ENCODE assay signal across 13 mouse cellular contexts in genomic region chr3:84652643-84653556, GRCm38 (mm10). TPM values are rescaled to one million over a fixed set of nuclear protein-coding genes. Genes with fewer than 3 reads are reported as not detected.
DNase-seq lines count a peak whose midpoint lies in the region; ATAC-seq and TF ChIP-seq lines count a peak whose summit lies in the region.
"Had no signal": no experiment of that assay in that cellular context is flagged by ENCODE, and none has a peak within 500 bp of the region (broad histone marks: within the 10 kb centered on the region; RNA-seq: fewer than 3 reads in every experiment).

No protein-coding gene starts in this region.

- H3K4me1 ChIP-seq in intestine, embryonic 16.5 days (ENCODE audit: control insufficient read depth, insufficient read depth, low read length), result peaks cover 13% of the 10 kb centered on the region

- no peak for ATAC-seq in intestine, embryonic 16.5 days

- H3K9ac ChIP-seq in intestine, embryonic 16.5 days (ENCODE audit: low read depth, low read length), result no peak overlapping the region
- H3K9ac ChIP-seq: embryonic facial prominence, embryonic 15.5 days had no signal

- no peaks in the 10 kb centered on the region for H3K36me3 ChIP-seq in intestine, embryonic 16.5 days (ENCODE audit: control insufficient read depth, insufficient read depth, low read length)
- H3K36me3 ChIP-seq: embryonic facial prominence, embryonic 15.5 days; hindbrain, embryonic 10.5 days; midbrain, embryonic 10.5 days had no signal

- WGBS in intestine, embryonic 16.5 days, result 74% methylated on average over 12 of the region's 12 CpGs

- peak overlapping the region; percentile 90 for H3K27ac ChIP-seq in gastrocnemius, adult 2 months
- H3K27ac ChIP-seq in intestine, embryonic 16.5 days (ENCODE audit: low read length), result peak overlapping the region; percentile 0; the same call in 1 of the 2 replicates
- H3K27ac ChIP-seq: embryonic facial prominence, embryonic 15.5 days; midbrain, embryonic 10.5 days had no signal

- no peak for TF ChIP-seq CTCF in gastrocnemius, adult 2 months (IDR thresholded peaks at IDR 0.05)

- DNase-seq in gastrocnemius, adult 2 months, result peak; percentile 55
- DNase-seq in gastrocnemius, postnatal 25 days, result no peak
- peak; percentile 28 for DNase-seq in right cerebral cortex, adult 18-20 months
- no peak for DNase-seq in right cerebral cortex, postnatal 10 days (ENCODE audit: low spot score in 2 of 2)
- no peak for DNase-seq in thymus, postnatal 10 days (ENCODE audit: low spot score in 2 of 2)
- no peak for DNase-seq in layer of hippocampus, adult 8-10 months (ENCODE audit: low spot score in 2 of 2)
- no peak for DNase-seq in urinary bladder, postnatal 4 days (ENCODE audit: low spot score in 2 of 2)
- DNase-seq: right cerebral cortex, postnatal 14 days had no signal

- no peaks in the 10 kb centered on the region for H3K9me3 ChIP-seq in intestine, embryonic 16.5 days (ENCODE audit: control insufficient read depth, low read length)
- H3K9me3 ChIP-seq: embryonic facial prominence, embryonic 15.5 days; hindbrain, embryonic 10.5 days had no signal

- intact Hi-C loops in gastrocnemius, adult 2 months (cut with DNase I), result no loop called here

- peak overlapping the region; percentile 63 for H3K4me3 ChIP-seq in gastrocnemius, adult 2 months
- no peak overlapping the region; the same call in 1 of the 2 replicates for H3K4me3 ChIP-seq in intestine, embryonic 16.5 days (ENCODE audit: low read length)

- no peaks in the 10 kb centered on the region for H3K27me3 ChIP-seq in intestine, embryonic 16.5 days (replicated peaks; ENCODE audit: control insufficient read depth, insufficient read depth, low read length)
- H3K27me3 ChIP-seq: embryonic facial prominence, embryonic 15.5 days had no signal

- H3K4me2 ChIP-seq in intestine, embryonic 16.5 days (ENCODE audit: low read depth, low read length), result peak overlapping the region; percentile 51

RNA-seq across cellular contexts. Expression of gene Tmem154, which starts 13.1 kb away (rescaled TPM):
- total RNA-seq in gastrocnemius, adult 2 months (2021), result under 1 TPM; 0.73 to 0.74 TPM
- under 1 TPM; 0.38 TPM for total RNA-seq in gastrocnemius, postnatal 25 days (2021)
- 1.2 and 1.3 TPM in 2 replicates for polyA plus RNA-seq in intestine, embryonic 16.5 days (2015; fragmentation: Nextera tagmentation; extraction: Ambion mirVana)
- total RNA-seq in layer of hippocampus, adult 8-10 months (2022), result 1 to 10 TPM in 2 of 4 experiments, under 1 TPM in 2; 0.49 to 2.8 (median 0.92) TPM

RNA-seq across cellular contexts. Expression of gene Tigd4, which starts 59.5 kb away (rescaled TPM):
- total RNA-seq in gastrocnemius, adult 2 months (2021), result 10 to 100 TPM in 1 of 2 experiments, 1 to 10 TPM in 1; 6.0 to 18.3 TPM
- total RNA-seq in gastrocnemius, postnatal 25 days (2021), result 10 to 100 TPM in 1 of 2 experiments, 1 to 10 TPM in 1; 5.5 to 11.2 TPM
- polyA plus RNA-seq in intestine, embryonic 16.5 days (2015; fragmentation: Nextera tagmentation; extraction: Ambion mirVana), result not detected in 2 replicates
- total RNA-seq in layer of hippocampus, adult 8-10 months (2022), result not detected
- total RNA-seq: layer of hippocampus, postnatal 25 days had no signal
- polyA plus RNA-seq: hindbrain, embryonic 10.5 days; midbrain, embryonic 10.5 days had no signal

Comparison
In these comparisons a context has a peak if more than half of its experiments do, and no peak if none do; other contexts are left out.
1. DNase-seq: peak in gastrocnemius, adult 2 months (single experiment) and right cerebral cortex, adult 18-20 months (single experiment); none in gastrocnemius, postnatal 25 days (single experiment), right cerebral cortex, postnatal 10 days (0 of 2), thymus, postnatal 10 days (0 of 2), layer of hippocampus, adult 8-10 months (0 of 2) and urinary bladder, postnatal 4 days (0 of 2).
2. RNA of gene Tigd4, which starts 59.5 kb away (total RNA-seq): 6.0 to 18.3 TPM in gastrocnemius, adult 2 months and 5.5 to 11.2 TPM in gastrocnemius, postnatal 25 days; not detected in layer of hippocampus, adult 8-10 months; every median in the first group is over 4 times any median in the second.